Mouse (Mus musculus): ENCODE data around the gene Fam166b. TPM values are rescaled to one million over a fixed set of nuclear protein-coding genes. Genes with fewer than 3 reads are reported as not detected.

The Fam166b gene
- polyA plus RNA-seq (2014; fragmentation: Nextera tagmentation; extraction: Ambion mirVana) = 0.46 and 0.76 TPM in 2 replicates

DNA sequence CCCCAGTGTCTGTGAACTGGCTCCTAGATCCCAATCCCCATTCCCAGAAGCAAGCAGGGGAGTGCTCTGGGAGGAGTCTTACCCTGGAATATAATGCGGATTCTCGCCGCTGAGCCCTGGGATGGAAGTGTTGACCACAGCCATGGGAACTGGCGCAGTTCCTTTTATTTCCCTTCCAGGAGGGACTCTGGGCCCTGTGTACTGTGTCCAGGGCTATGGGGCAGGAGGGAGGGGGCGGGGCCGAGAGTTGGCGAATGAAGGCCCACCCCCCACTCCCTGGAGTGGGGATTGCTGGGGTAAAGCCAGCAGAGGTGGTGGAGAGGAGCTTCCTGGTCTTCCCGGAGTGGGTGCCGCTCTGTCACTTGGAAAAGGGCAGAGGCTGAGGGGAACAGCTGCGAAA is at the start of gene Fam166b:
TSS of gene Fam166b (minus strand) at position 189 of the 400 bp plus-strand sequence.
- H3K9me3 ChIP-seq (ENCODE audit: control insufficient read depth, low read length) = no peaks in the 10 kb centered on the region
- H3K9ac ChIP-seq (replicated peaks; ENCODE audit: low read length) = no peak within 1 kb of the TSS; the same call in 1 of the 2 replicates
- 8% methylated on average over 10 of the region's 10 CpGs for WGBS
- H3K4me1 ChIP-seq (ENCODE audit: control insufficient read depth, insufficient read depth, low read length) = 0 out of 2 replicates have a peak, but pooled peaks cover 8% of the 10 kb centered on the region
- no peak within 1 kb of the TSS for H3K27ac ChIP-seq (replicated peaks; ENCODE audit: low read depth, low read length)
- DNase-seq (peak; percentile 42), ATAC-seq (ENCODE audit: low FRiP score, low TSS enrichment) (0 out of 2 replicates have a peak, but pooled peaks have one; percentile 28)
- no peak within 1 kb of the TSS for H3K4me2 ChIP-seq (ENCODE audit: low read length)
- no peak within 1 kb of the TSS for H3K4me3 ChIP-seq (replicated peaks; ENCODE audit: low read depth, low read length)
- peaks cover 26% of the 10 kb centered on the region; the same call in 1 of the 2 replicates for H3K27me3 ChIP-seq (ENCODE audit: control insufficient read depth, insufficient read depth, low read length)
- peaks cover 41% of the 10 kb centered on the region for H3K36me3 ChIP-seq (ENCODE audit: control insufficient read depth, insufficient read depth, low read length)

- ATAC-seq (ENCODE audit: low FRiP score, low TSS enrichment) (no peak), DNase-seq (no peak)
- 47% methylated on average over 8 of the region's 8 CpGs for WGBS
- Histone ChIP-seq H3K27me3 (ENCODE audit: control insufficient read depth, insufficient read depth, low read length) (no peaks in the 10 kb centered on the region), H3K4me2 (ENCODE audit: low read length) (peak overlapping the region; percentile 51), H3K9me3 (ENCODE audit: control insufficient read depth, low read length) (no peaks in the 10 kb centered on the region), H3K4me1 (ENCODE audit: control insufficient read depth, insufficient read depth, low read length) (no peaks in the 10 kb centered on the region), H3K36me3 (ENCODE audit: control insufficient read depth, insufficient read depth, low read length) (no peaks in the 10 kb centered on the region), H3K27ac (replicated peaks; ENCODE audit: low read depth, low read length) (no peak overlapping the region), H3K4me3 (replicated peaks; ENCODE audit: low read depth, low read length) (peak overlapping the region; percentile 31), H3K9ac (replicated peaks; ENCODE audit: low read length) (0 out of 2 replicates have a peak overlapping the region, but pooled peaks have one; percentile 14)
Observed at GRCm38 (mm10) chr4:43478534-43478858, 49.6 kb upstream of the Fam166b start.

DNA sequence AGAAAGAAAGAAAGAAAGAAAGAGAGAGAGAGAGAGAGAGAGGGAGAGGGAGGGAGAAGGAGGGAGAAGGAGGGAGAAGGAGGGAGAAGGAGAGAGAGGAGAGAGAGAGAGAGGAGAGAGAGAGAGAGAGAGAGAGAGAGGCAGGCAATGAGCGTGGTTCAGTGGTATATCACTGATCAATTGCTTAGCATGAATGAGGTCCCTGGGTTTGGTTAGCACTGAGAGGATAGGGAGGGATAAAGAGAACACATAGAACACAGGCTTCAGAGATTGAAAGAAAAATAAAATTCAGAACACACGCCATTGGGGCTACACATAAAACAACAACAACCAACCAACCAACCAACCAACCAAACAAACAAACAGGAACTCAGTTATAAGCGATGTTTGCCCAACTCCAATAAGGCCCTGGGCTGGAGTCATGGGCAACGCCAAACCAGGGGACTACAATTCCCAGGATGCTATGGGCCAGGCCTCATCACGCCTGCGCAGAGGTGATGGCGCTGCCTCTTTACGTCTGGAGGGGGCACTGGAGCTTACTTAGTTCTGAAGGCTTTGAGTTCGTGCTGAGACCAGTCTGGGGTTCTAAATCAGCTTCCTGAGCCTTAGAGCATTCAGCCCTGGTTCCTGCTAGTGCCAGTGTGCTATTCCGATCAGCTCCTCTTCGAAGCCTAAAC is 49.1 kb upstream of the Fam166b start:
- Histone ChIP-seq H3K36me3 (ENCODE audit: control insufficient read depth, insufficient read depth, low read length) (no peaks in the 10 kb centered on the region), H3K4me1 (ENCODE audit: control insufficient read depth, insufficient read depth, low read length) (no peaks in the 10 kb centered on the region), H3K27me3 (ENCODE audit: control insufficient read depth, insufficient read depth, low read length) (no peaks in the 10 kb centered on the region), H3K4me2 (ENCODE audit: low read length) (peak overlapping the region; percentile 51), H3K4me3 (replicated peaks; ENCODE audit: low read depth, low read length) (peak overlapping the region; percentile 31), H3K27ac (replicated peaks; ENCODE audit: low read depth, low read length) (no peak overlapping the region), H3K9ac (replicated peaks; ENCODE audit: low read length) (0 out of 2 replicates have a peak overlapping the region, but pooled peaks have one; percentile 14), H3K9me3 (ENCODE audit: control insufficient read depth, low read length) (no peaks in the 10 kb centered on the region)
- peak; percentile 90 for ATAC-seq (ENCODE audit: low FRiP score, low TSS enrichment)
- WGBS = 18% methylated on average over 11 of the region's 11 CpGs
- peak; percentile 94 for DNase-seq

DNA sequence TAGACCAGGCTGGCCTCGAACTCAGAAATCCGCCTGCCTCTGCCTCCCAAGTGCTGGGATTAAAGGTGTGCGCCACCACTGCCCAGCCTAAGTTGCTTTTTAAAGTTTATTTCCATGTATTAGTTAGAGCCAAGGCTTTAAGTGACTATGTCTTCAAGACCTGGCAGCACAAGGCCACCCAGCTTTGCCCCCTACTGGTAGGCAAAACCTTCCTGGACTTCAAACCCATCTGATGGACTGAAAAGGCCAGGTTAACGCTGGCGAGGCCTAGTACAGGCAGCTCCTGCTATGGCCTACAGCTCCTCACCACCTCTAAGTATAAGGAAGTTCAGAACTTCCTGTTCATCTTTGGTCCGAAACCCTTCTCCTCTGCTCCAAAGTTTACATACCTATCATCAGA is 47.7 kb upstream of the Fam166b start:
- no peaks in the 10 kb centered on the region for H3K4me1 ChIP-seq (ENCODE audit: control insufficient read depth, insufficient read depth, low read length)
- H3K4me3 ChIP-seq (replicated peaks; ENCODE audit: low read depth, low read length) = no peak overlapping the region
- no peak overlapping the region for H3K27ac ChIP-seq (replicated peaks; ENCODE audit: low read depth, low read length)
- H3K4me2 ChIP-seq (ENCODE audit: low read length) = no peak overlapping the region
- no peak overlapping the region for H3K9ac ChIP-seq (replicated peaks; ENCODE audit: low read length)
- no peaks in the 10 kb centered on the region for H3K9me3 ChIP-seq (ENCODE audit: control insufficient read depth, low read length)
- H3K36me3 ChIP-seq (ENCODE audit: control insufficient read depth, insufficient read depth, low read length) = no peaks in the 10 kb centered on the region
- 94% methylated on average over 6 of the region's 6 CpGs for WGBS
- ATAC-seq (ENCODE audit: low FRiP score, low TSS enrichment) (no peak), DNase-seq (no peak)
- no peaks in the 10 kb centered on the region for H3K27me3 ChIP-seq (ENCODE audit: control insufficient read depth, insufficient read depth, low read length)

DNA sequence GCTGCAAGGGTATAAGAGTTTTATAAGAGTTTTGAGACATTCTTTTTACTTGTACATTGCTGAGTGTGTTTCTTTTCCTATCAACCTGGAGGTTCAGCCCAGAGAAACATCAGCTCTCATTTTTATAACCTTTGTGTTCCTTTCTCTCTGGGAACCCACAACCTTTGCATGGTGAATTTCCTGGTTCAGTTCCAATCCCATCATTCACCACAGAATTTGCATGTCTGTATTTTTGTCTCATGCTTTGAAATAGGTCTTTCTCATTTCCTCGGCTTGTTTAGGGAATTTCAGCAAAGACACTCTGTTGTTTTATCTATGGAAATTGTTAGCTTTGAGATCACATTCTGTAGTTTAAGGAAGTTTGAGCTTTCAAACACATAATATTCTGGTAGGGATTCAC is 44.7 kb upstream of the Fam166b start:
- Histone ChIP-seq H3K36me3 (ENCODE audit: control insufficient read depth, insufficient read depth, low read length) (no peaks in the 10 kb centered on the region), H3K4me1 (ENCODE audit: control insufficient read depth, insufficient read depth, low read length) (no peaks in the 10 kb centered on the region), H3K4me3 (replicated peaks; ENCODE audit: low read depth, low read length) (no peak overlapping the region), H3K9me3 (ENCODE audit: control insufficient read depth, low read length) (no peaks in the 10 kb centered on the region), H3K27ac (replicated peaks; ENCODE audit: low read depth, low read length) (no peak overlapping the region), H3K9ac (replicated peaks; ENCODE audit: low read length) (no peak overlapping the region), H3K4me2 (ENCODE audit: low read length) (no peak overlapping the region), H3K27me3 (ENCODE audit: control insufficient read depth, insufficient read depth, low read length) (no peaks in the 10 kb centered on the region)
- 88% methylated on average over 1 of the region's 1 CpGs for WGBS
- no peak for ATAC-seq (ENCODE audit: low FRiP score, low TSS enrichment)
- no peak for DNase-seq

DNA sequence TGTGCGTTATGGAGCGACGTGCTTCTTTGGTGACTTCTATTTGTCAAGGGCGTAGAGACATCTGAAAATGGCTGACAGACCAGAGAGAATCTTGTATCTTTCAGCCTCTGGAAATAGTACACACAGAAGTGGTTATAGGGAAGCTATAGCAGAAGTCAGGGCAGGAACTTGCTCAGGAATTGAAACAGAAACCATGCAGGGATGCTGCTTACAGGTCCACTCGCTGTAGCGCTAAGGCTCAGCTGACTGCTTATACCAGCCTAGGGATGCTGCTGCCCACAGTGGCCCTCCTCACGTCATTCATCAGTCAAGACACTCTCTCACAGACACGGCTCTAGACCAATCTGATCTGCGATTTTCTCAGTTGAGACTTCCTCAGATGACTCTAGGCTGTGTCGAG is 41.4 kb upstream of the Fam166b start:
- Histone ChIP-seq H3K9me3 (ENCODE audit: control insufficient read depth, low read length) (no peaks in the 10 kb centered on the region), H3K4me2 (ENCODE audit: low read length) (no peak overlapping the region), H3K36me3 (ENCODE audit: control insufficient read depth, insufficient read depth, low read length) (no peaks in the 10 kb centered on the region), H3K9ac (replicated peaks; ENCODE audit: low read length) (no peak overlapping the region), H3K4me1 (ENCODE audit: control insufficient read depth, insufficient read depth, low read length) (no peaks in the 10 kb centered on the region), H3K4me3 (replicated peaks; ENCODE audit: low read depth, low read length) (no peak overlapping the region), H3K27ac (replicated peaks; ENCODE audit: low read depth, low read length) (no peak overlapping the region), H3K27me3 (ENCODE audit: control insufficient read depth, insufficient read depth, low read length) (no peaks in the 10 kb centered on the region)
- ATAC-seq (ENCODE audit: low FRiP score, low TSS enrichment) = no peak
- no peak for DNase-seq
- 95% methylated on average over 10 of the region's 10 CpGs for WGBS

DNA sequence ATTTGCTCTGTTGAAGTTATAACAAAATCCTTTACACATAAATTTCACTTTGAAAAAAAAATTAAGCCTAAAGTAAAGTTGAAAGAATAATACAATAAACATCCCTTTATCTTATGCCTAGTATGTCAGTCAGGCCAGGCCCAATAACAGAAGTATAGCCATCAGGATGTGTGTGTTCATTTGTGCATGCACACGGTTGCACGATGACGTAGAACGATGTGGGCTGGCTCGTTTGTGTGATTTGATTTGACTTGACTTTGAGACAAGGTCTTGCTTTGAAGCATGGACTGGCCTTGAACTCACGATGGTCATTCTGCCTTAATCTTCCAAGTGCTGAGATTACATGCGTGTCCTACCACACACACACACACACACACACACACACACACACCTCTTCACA is 37.9 kb upstream of the Fam166b start:
- no peaks in the 10 kb centered on the region for H3K27me3 ChIP-seq (ENCODE audit: control insufficient read depth, insufficient read depth, low read length)
- H3K9me3 ChIP-seq (ENCODE audit: control insufficient read depth, low read length) = no peaks in the 10 kb centered on the region
- no peak overlapping the region for H3K4me3 ChIP-seq (replicated peaks; ENCODE audit: low read depth, low read length)
- no peak overlapping the region for H3K27ac ChIP-seq (replicated peaks; ENCODE audit: low read depth, low read length)
- DNase-seq (no peak), ATAC-seq (ENCODE audit: low FRiP score, low TSS enrichment) (no peak)
- no peaks in the 10 kb centered on the region for H3K4me1 ChIP-seq (ENCODE audit: control insufficient read depth, insufficient read depth, low read length)
- no peaks in the 10 kb centered on the region for H3K36me3 ChIP-seq (ENCODE audit: control insufficient read depth, insufficient read depth, low read length)
- no peak overlapping the region for H3K4me2 ChIP-seq (ENCODE audit: low read length)
- WGBS = 93% methylated on average over 7 of the region's 7 CpGs
- H3K9ac ChIP-seq (replicated peaks; ENCODE audit: low read length) = no peak overlapping the region

GRCm38 (mm10) chr4:43465935-43466334 is 37.0 kb upstream of the Fam166b start:
- WGBS = 89% methylated on average over 6 of the region's 6 CpGs
- no peak for ATAC-seq (ENCODE audit: low FRiP score, low TSS enrichment)
- no peaks in the 10 kb centered on the region for H3K4me1 ChIP-seq (ENCODE audit: control insufficient read depth, insufficient read depth, low read length)

GRCm38 (mm10) chr4:43463102-43463501 is 34.2 kb upstream of the Fam166b start:
- H3K27ac ChIP-seq (replicated peaks; ENCODE audit: low read depth, low read length) = no peak overlapping the region
- H3K4me1 ChIP-seq (ENCODE audit: control insufficient read depth, insufficient read depth, low read length) = no peaks in the 10 kb centered on the region
- no peaks in the 10 kb centered on the region for H3K36me3 ChIP-seq (ENCODE audit: control insufficient read depth, insufficient read depth, low read length)
- ATAC-seq (ENCODE audit: low FRiP score, low TSS enrichment) (no peak), DNase-seq (no peak)
- H3K4me3 ChIP-seq (replicated peaks; ENCODE audit: low read depth, low read length) = no peak overlapping the region
- no peaks in the 10 kb centered on the region for H3K9me3 ChIP-seq (ENCODE audit: control insufficient read depth, low read length)
- no peak overlapping the region for H3K9ac ChIP-seq (replicated peaks; ENCODE audit: low read length)
- 95% methylated on average over 5 of the region's 5 CpGs for WGBS
- H3K27me3 ChIP-seq (ENCODE audit: control insufficient read depth, insufficient read depth, low read length) = no peaks in the 10 kb centered on the region
- H3K4me2 ChIP-seq (ENCODE audit: low read length) = no peak overlapping the region

More at GRCm38 (mm10) chr4:43465935-43466334, 37.0 kb upstream of the Fam166b start:
- H3K27ac ChIP-seq (replicated peaks; ENCODE audit: low read depth, low read length) = no peak overlapping the region
- H3K4me2 ChIP-seq (ENCODE audit: low read length) = no peak overlapping the region
- H3K27me3 ChIP-seq (ENCODE audit: control insufficient read depth, insufficient read depth, low read length) = no peaks in the 10 kb centered on the region
- H3K9ac ChIP-seq (replicated peaks; ENCODE audit: low read length) = no peak overlapping the region
- H3K4me3 ChIP-seq (replicated peaks; ENCODE audit: low read depth, low read length) = no peak overlapping the region
- DNase-seq = no peak
- no peaks in the 10 kb centered on the region for H3K36me3 ChIP-seq (ENCODE audit: control insufficient read depth, insufficient read depth, low read length)
- H3K9me3 ChIP-seq (ENCODE audit: control insufficient read depth, low read length) = no peaks in the 10 kb centered on the region

Data from midbrain, embryonic 14.5 days (tissue).